Mouse (Mus musculus): ENCODE results near the gene Hoxb4.

The Hoxb4 gene

GRCm38 (mm10) chr11:96313806-96314428 lies 4.2 kb upstream of the Hoxb4 start:
- DNase-seq (ENCODE audit: low spot score in 2 of 2), result no peak

GRCm38 (mm10) chr11:96314671-96315343 lies 3.3 kb upstream of the Hoxb4 start:
- DNase-seq (ENCODE audit: low spot score in 2 of 2), result no peak

GRCm38 (mm10) chr11:96315344-96315681 lies 2.8 kb upstream of the Hoxb4 start:
- DNase-seq (ENCODE audit: low spot score in 2 of 2), result no peak

DNA sequence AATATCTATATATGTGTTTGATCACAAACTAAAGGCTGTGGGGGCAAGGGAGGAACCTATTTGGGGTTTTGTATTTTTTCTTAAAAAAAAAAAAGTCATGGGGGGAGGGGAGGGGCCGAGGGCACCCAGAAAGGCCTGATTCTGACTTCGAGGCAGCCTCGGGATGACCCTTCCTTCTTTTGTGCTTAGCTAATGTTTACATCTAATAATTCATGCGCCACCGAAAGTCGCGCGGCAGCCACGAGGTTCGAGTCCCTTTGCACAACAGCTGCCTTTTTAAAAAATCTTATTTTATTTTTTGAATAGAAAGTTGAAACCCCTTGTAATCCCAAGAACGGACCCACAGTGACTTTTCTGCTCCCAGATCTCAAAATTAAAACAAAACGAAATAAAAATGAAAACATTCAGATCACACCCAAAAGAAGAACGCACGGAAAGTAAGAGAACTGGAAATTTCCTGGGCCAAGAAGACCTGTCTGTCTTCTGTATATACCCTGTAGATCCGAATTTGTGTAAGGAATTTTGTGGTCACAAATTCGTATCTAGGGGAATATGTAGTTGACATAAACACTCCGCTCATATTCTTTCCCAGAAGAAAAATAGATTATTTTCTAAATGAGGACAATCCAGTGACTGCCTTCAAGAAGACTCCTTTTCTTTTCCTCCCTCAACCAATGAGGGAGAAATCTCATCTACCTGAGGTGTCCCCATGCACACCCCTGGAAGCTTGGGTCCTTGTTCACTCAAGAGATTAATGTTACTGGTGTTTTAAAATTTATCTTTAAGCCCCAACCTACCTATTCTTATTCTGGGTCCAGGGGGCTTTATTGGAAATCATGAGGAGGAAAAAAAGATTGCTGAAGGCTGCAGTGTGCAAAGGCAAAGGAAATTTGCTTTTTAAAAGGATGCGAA lies 1.1 kb upstream of the Hoxb4 start:
- no peak for DNase-seq (ENCODE audit: low spot score in 2 of 2)

GRCm38 (mm10) chr11:96318368-96319070 lies 452 bp downstream of the Hoxb4 start:
- DNase-seq (ENCODE audit: low spot score in 2 of 2), result no peak

- DNase-seq (ENCODE audit: low spot score in 2 of 2), result no peak
Observed at GRCm38 (mm10) chr11:96319071-96319902, 1.2 kb downstream of the Hoxb4 start.

DNA sequence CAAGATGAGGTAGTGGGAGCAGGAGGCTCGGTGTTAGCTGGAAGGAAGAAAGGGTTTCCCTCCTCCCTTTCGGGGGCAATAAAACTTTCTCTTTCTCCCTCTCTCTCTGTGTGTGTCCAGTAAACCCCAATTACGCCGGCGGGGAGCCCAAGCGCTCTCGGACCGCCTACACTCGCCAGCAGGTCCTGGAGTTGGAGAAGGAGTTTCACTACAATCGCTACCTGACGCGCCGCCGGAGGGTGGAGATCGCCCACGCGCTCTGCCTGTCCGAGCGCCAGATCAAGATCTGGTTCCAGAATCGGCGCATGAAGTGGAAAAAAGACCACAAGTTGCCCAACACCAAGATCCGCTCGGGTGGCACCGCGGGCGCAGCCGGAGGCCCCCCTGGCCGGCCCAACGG lies 1.8 kb downstream of the Hoxb4 start:
- DNase-seq (ENCODE audit: low spot score in 2 of 2), result no peak

- no peak for DNase-seq (ENCODE audit: low spot score in 2 of 2)
Observed at GRCm38 (mm10) chr11:96320688-96321087, 2.6 kb downstream of the Hoxb4 start.

GRCm38 (mm10) chr11:96321846-96322245 lies 3.8 kb downstream of the Hoxb4 start:
- DNase-seq (ENCODE audit: low spot score in 2 of 2), result no peak

DNA sequence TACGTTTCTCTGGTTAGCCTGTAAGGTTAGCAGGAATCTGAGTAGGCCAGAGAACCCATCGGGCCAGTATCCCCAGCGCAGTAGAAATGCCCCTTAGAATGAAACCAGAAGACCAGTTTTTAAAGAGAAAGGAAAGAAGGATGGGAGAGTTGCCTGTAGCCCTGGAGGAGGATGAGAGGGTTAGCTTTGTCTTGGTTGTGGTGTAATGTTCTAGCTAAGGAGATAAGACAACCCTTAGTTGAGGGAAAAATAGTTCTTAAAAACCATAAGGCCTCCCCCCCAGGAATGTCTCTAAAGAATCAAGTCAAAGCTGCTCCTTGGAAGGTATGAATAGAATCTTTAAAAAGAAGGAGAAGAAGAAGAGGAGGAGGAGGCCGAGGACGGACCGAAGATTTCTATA lies 4.7 kb downstream of the Hoxb4 start:
- no peak for DNase-seq (ENCODE audit: low spot score in 2 of 2)

GRCm38 (mm10) chr11:96323154-96323553 lies 5.1 kb downstream of the Hoxb4 start, which contains the start of gene Hoxb3:
Gene Hoxb3, plus strand, starts transcription at chr11:96323326.
- no peak for DNase-seq (ENCODE audit: low spot score in 2 of 2)

DNA sequence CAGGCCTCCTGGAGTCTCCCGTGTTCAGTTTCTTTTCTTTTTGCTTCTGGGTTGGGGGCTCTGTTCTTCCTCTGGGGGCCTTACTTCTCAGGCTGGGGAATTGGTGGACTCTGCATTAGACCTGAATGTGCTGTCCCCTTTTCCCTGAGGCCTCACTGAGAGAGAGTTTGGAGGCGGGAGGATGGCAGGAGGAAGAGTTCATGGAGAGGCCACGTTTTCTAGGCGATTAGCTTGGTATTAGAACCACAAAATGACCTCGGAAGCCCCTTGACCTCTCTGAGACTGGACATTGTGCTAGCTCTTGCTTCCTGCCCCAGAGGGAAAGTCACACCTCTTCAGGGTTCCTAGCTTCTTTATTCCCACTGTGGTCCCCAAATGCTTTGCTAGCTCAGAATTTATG lies 6.1 kb downstream of the Hoxb4 start:
- no peak for DNase-seq (ENCODE audit: low spot score in 2 of 2)

- DNase-seq (ENCODE audit: low spot score in 2 of 2), result no peak
Observed at GRCm38 (mm10) chr11:96324965-96325364, 6.9 kb downstream of the Hoxb4 start.

- DNase-seq (ENCODE audit: low spot score in 2 of 2), result no peak
Observed at GRCm38 (mm10) chr11:96325747-96326212, 7.7 kb downstream of the Hoxb4 start.

GRCm38 (mm10) chr11:96326705-96327104 lies 8.6 kb downstream of the Hoxb4 start:
- no peak for DNase-seq (ENCODE audit: low spot score in 2 of 2)

DNA sequence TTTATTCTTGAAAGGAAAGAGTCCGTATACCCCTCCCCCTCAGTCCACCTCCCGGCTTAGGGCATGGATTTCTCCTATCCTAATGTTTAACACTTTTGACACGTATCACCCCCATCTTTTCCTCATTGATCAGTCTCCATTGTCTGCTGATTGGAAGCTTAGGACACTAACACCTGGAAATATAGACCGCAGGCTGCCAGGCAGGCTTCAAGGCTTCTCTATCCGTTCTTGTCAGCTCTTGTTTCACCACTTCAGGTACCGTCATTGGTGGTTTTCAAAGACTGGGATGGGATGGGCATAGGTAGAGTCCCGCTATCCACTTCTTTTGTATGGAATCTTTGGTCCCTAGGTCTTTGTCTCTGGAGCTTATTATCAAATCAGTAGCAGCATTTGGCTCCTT lies 9.1 kb downstream of the Hoxb4 start:
- no peak for DNase-seq (ENCODE audit: low spot score in 2 of 2)

GRCm38 (mm10) chr11:96327750-96328149 lies 9.7 kb downstream of the Hoxb4 start:
- DNase-seq (ENCODE audit: low spot score in 2 of 2), result no peak

GRCm38 (mm10) chr11:96328605-96329004 lies 10.5 kb downstream of the Hoxb4 start:
- DNase-seq (ENCODE audit: low spot score in 2 of 2), result no peak

- no peak for DNase-seq (ENCODE audit: low spot score in 2 of 2)
Observed at GRCm38 (mm10) chr11:96332105-96332504, 14.0 kb downstream of the Hoxb4 start.

- DNase-seq (ENCODE audit: low spot score in 2 of 2), result no peak
Observed at GRCm38 (mm10) chr11:96332618-96333032, 14.6 kb downstream of the Hoxb4 start.
